Mouse (Mus musculus) small intestine, adult 2 months (tissue): Measurements from ENCODE around the gene Mtif3. TPM values are rescaled to one million over a fixed set of nuclear protein-coding genes. Genes with fewer than 3 reads are reported as not detected.

Experiments
- H3K27ac ChIP-seq: fragments of 200-500 bp; 2 replicates; pipeline ENCODE4 v1.5.1; 2012; ENCODE audit warnings: low read depth, low read length, control low read depth, inconsistent platforms; ENCODE audit not compliant: insufficient read depth
- H3K27me3 ChIP-seq: fragments of 200-500 bp; 2 replicates; pipeline ENCODE4 v1.6.1; 2012; ENCODE audit warnings: mild to moderate bottlenecking, moderate library complexity, low read length, inconsistent platforms; ENCODE audit not compliant: control insufficient read depth, insufficient read depth
- H3K36me3 ChIP-seq: fragments of 200-500 bp; 2 replicates; pipeline ENCODE4 v1.6.1; 2012; ENCODE audit warnings: mild to moderate bottlenecking, low read length, control low read depth, inconsistent platforms; ENCODE audit not compliant: control insufficient read depth, insufficient read depth
- H3K4me1 ChIP-seq: fragments of 200-500 bp; 2 replicates; pipeline ENCODE4 v1.6.1; 2012; ENCODE audit warnings: low read length, inconsistent platforms, mixed read lengths; ENCODE audit not compliant: control insufficient read depth, insufficient read depth, insufficient read length
- H3K4me3 ChIP-seq: fragments of 200-500 bp; 2 replicates; pipeline ENCODE4 v1.5.1; 2012; ENCODE audit warnings: low read depth, mild to moderate bottlenecking, control low read depth, inconsistent platforms, low read length, moderate library complexity
- CTCF ChIP-seq: fragments of 200-500 bp; IDR thresholded peaks from 2 replicates; pipeline ENCODE4 v1.5.1; 2012; ENCODE audit warnings: low read depth, mild to moderate bottlenecking, control low read depth, inconsistent platforms, low read length, moderate library complexity, mixed read lengths; ENCODE audit not compliant: insufficient replicate concordance, insufficient read length; ENCODE audit errors: extremely low read depth
- POLR2A ChIP-seq: fragments of 200-500 bp; IDR thresholded peaks from 2 replicates; pipeline ENCODE4 v1.6.1; 2012; ENCODE audit warnings: low read depth, mild to moderate bottlenecking, control low read depth, inconsistent platforms, low read length, moderate library complexity
- WGBS: fragments of 180-500 bp; shearing (Covaris S2); methylation state at CpG from one replicate; pipeline ENCODE4 v1.1.7; 2018; 5-methylcytosine and 5-hydroxymethylcytosine counted together
- polyA plus RNA-seq: library from polyadenylated mRNA; depleted of rRNA; stranded (reverse); fragments of >200 nt; gene quantifications from 2 replicates; pipeline ENCODE4 v1.2.3, GENCODE M21; 2012

Mtif3 gene
- polyA plus RNA-seq, 1 experiment = 13.1 TPM

GRCm38 (mm10) chr5:146916273-146916672 lies 47.3 kb downstream of the Mtif3 start:
- Histone ChIP-seq H3K36me3 (no peaks in the 10 kb centered on the region), H3K4me3 (no peak overlapping the region), H3K27me3 (no peaks in the 10 kb centered on the region), H3K4me1 (peaks cover 16% of the 10 kb centered on the region; the same call in 1 of the 2 replicates), H3K27ac (no peak overlapping the region)
- peak; percentile 32; the same call in 1 of the 2 replicates for TF ChIP-seq CTCF
- TF ChIP-seq POLR2A = no peak
- WGBS = 76% methylated on average over 8 of the region's 8 CpGs

- 15% methylated on average over 9 of the region's 9 CpGs for WGBS
- no peak overlapping the region for H3K4me3 ChIP-seq
- H3K36me3 ChIP-seq = no peaks in the 10 kb centered on the region
- H3K27me3 ChIP-seq = no peaks in the 10 kb centered on the region
- H3K4me1 ChIP-seq = peaks cover 13% of the 10 kb centered on the region; the same call in 1 of the 2 replicates
- no peak for TF ChIP-seq POLR2A
- peak; percentile 89; the same call in 1 of the 2 replicates for TF ChIP-seq CTCF
- no peak overlapping the region for H3K27ac ChIP-seq
Measured at GRCm38 (mm10) chr5:146914088-146914766, 49.4 kb downstream of the Mtif3 start.

- peaks cover 13% of the 10 kb centered on the region; the same call in 1 of the 2 replicates for H3K4me1 ChIP-seq
- no peaks in the 10 kb centered on the region for H3K36me3 ChIP-seq
- TF ChIP-seq CTCF = no peak
- no peak for TF ChIP-seq POLR2A
- H3K4me3 ChIP-seq = no peak overlapping the region
- no peak overlapping the region; the same call in 1 of the 2 replicates for H3K27ac ChIP-seq
- WGBS = 95% methylated on average over 7 of the region's 7 CpGs
- no peaks in the 10 kb centered on the region for H3K27me3 ChIP-seq
Measured at GRCm38 (mm10) chr5:146913355-146913754, 50.2 kb downstream of the Mtif3 start.

- TF ChIP-seq CTCF (no peak), POLR2A (no peak)
- 12% methylated on average over 9 of the region's 9 CpGs for WGBS
- no peaks in the 10 kb centered on the region for H3K36me3 ChIP-seq
- no peak overlapping the region for H3K4me3 ChIP-seq
- peaks cover 13% of the 10 kb centered on the region; the same call in 1 of the 2 replicates for H3K4me1 ChIP-seq
- H3K27ac ChIP-seq = no peak overlapping the region
- no peaks in the 10 kb centered on the region for H3K27me3 ChIP-seq
Measured at GRCm38 (mm10) chr5:146912206-146912605, 51.4 kb downstream of the Mtif3 start.

- Histone ChIP-seq H3K27me3 (no peaks in the 10 kb centered on the region), H3K4me1 (peaks cover 5% of the 10 kb centered on the region; the same call in 1 of the 2 replicates), H3K4me3 (no peak overlapping the region), H3K36me3 (no peaks in the 10 kb centered on the region), H3K27ac (no peak overlapping the region)
- peak; percentile 43; the same call in 1 of the 2 replicates for TF ChIP-seq CTCF
- no peak for TF ChIP-seq POLR2A
- WGBS = 40% methylated on average over 11 of the region's 11 CpGs
Measured at GRCm38 (mm10) chr5:146908629-146909028, 55.0 kb downstream of the Mtif3 start.

- Histone ChIP-seq H3K36me3 (no peaks in the 10 kb centered on the region), H3K27ac (no peak overlapping the region), H3K27me3 (no peaks in the 10 kb centered on the region), H3K4me1 (0 out of 2 replicates have a peak, but pooled peaks cover 3% of the 10 kb centered on the region), H3K4me3 (no peak overlapping the region)
- no peak for TF ChIP-seq CTCF
- TF ChIP-seq POLR2A = no peak
- WGBS = 50% methylated on average over 5 of the region's 5 CpGs
Measured at GRCm38 (mm10) chr5:146907533-146907932, 56.1 kb downstream of the Mtif3 start.

- TF ChIP-seq POLR2A (no peak), CTCF (peak; percentile 83)
- Histone ChIP-seq H3K36me3 (no peaks in the 10 kb centered on the region), H3K27ac (no peak overlapping the region), H3K4me1 (no peaks in the 10 kb centered on the region), H3K4me3 (no peak overlapping the region), H3K27me3 (no peaks in the 10 kb centered on the region)
- 29% methylated on average over 14 of the region's 14 CpGs for WGBS
Measured at GRCm38 (mm10) chr5:146905486-146906172, 58.0 kb downstream of the Mtif3 start.
